Mouse (Mus musculus) heart, embryonic 14.5 days (tissue): ENCODE measurements around the gene Pnpla2. TPM values are rescaled to one million over a fixed set of nuclear protein-coding genes. Genes with fewer than 3 reads are reported as not detected.

Experiments
- ATAC-seq: fragments of 200-750 bp; cut with Nextera tagmentation; 2 replicates; pipeline ENCODE4 v1.8.0; 2017; ENCODE audit warnings: low read depth, moderate TSS enrichment; ENCODE audit not compliant: insufficient number of reproducible peaks, insufficient read depth, low FRiP score
- H3K27ac ChIP-seq, 2 experiments: fragments of 200-500 bp in 1 of 2; fragments of 300-500 bp in 1 of 2; sonication (generic) in 1 of 2; replicated peaks in 1 of 2; 2 replicates each; pipeline ENCODE4 v1.5.1; 2012 to 2014; ENCODE audit warnings: low read depth in 2 of 2, low read length in 2 of 2, control low read depth in 1 of 2, mild to moderate bottlenecking in 1 of 2, mixed read lengths in 1 of 2; ENCODE audit not compliant: control insufficient read depth in 1 of 2, insufficient read depth in 1 of 2
- H3K27me3 ChIP-seq: fragments of 300-500 bp; sonication (generic); 2 replicates; pipeline ENCODE4 v1.6.1; 2014; ENCODE audit warnings: mild to moderate bottlenecking, low read length, control low read depth; ENCODE audit not compliant: control insufficient read depth, insufficient read depth
- H3K36me3 ChIP-seq: fragments of 300-500 bp; sonication (generic); 2 replicates; pipeline ENCODE4 v1.6.1; 2014; ENCODE audit warnings: mild to moderate bottlenecking, control low read depth, low read length, mixed read lengths; ENCODE audit not compliant: control insufficient read depth, insufficient read depth
- H3K4me1 ChIP-seq, 2 experiments: fragments of 200-500 bp in 1 of 2; fragments of 300-500 bp in 1 of 2; sonication (generic) in 1 of 2; 2 replicates each; pipeline ENCODE4 v1.6.1; 2012 to 2014; ENCODE audit warnings: low read length in 2 of 2, control low read depth in 1 of 2, mixed read lengths in 1 of 2; ENCODE audit not compliant: control insufficient read depth in 2 of 2, insufficient read depth in 2 of 2
- H3K4me2 ChIP-seq: fragments of 300-500 bp; sonication (generic); 2 replicates; pipeline ENCODE4 v1.6.1; 2014; ENCODE audit warnings: mild to moderate bottlenecking, low read length
- H3K4me3 ChIP-seq, 2 experiments: fragments of 200-500 bp in 1 of 2; fragments of 300-500 bp in 1 of 2; sonication (generic) in 1 of 2; 2 replicates each; pipeline ENCODE4 v1.5.1; 2012 to 2014; ENCODE audit warnings: low read length in 2 of 2, mild to moderate bottlenecking in 2 of 2, control low read depth in 1 of 2, low read depth in 1 of 2, moderate library complexity in 1 of 2; ENCODE audit not compliant: control insufficient read depth in 1 of 2, insufficient read depth in 1 of 2
- H3K9ac ChIP-seq: fragments of 300-500 bp; sonication (generic); 2 replicates; pipeline ENCODE4 v1.6.1; 2014; ENCODE audit warnings: mild to moderate bottlenecking, low read length
- H3K9me3 ChIP-seq: fragments of 300-500 bp; sonication (generic); 2 replicates; pipeline ENCODE4 v1.6.1; 2016; ENCODE audit warnings: low read length, control low read depth; ENCODE audit not compliant: control insufficient read depth
- WGBS: fragments of 180-500 bp; shearing (Covaris S2); extraction: QIAGEN DNeasy Blood & Tissue Kit; methylation state at CpG from one replicate; pipeline ENCODE4 v1.1.7; 2014; 5-methylcytosine and 5-hydroxymethylcytosine counted together
- polyA plus RNA-seq: library from polyadenylated mRNA; unstranded; fragments of >200 nt; fragmentation: Nextera tagmentation; extraction: Ambion mirVana; gene quantifications from 2 replicates; pipeline ENCODE4 v1.2.1, GENCODE M21; 2014

Pnpla2 gene
- polyA plus RNA-seq, 1 experiment from 2014 or later: 49.0 TPM

GRCm38 (mm10) chr7:141506278-141506677, 51.3 kb downstream of the Pnpla2 start:
- 53% methylated on average over 2 of the region's 2 CpGs for WGBS
- Histone ChIP-seq H3K4me2 (no peak overlapping the region), H3K36me3 (peaks cover 6% of the 10 kb centered on the region; the same call in 1 of the 2 replicates), H3K9ac (no peak overlapping the region), H3K27me3 (no peaks in the 10 kb centered on the region), H3K4me1 (peaks cover 12 to 21% of the 10 kb centered on the region in 2 experiments), H3K4me3 (no peak overlapping the region), H3K27ac (no peak overlapping the region), H3K9me3 (no peaks in the 10 kb centered on the region)
- ATAC-seq: no peak

- Histone ChIP-seq H3K9me3 (no peaks in the 10 kb centered on the region), H3K4me3 (no peak overlapping the region), H3K27ac (peak overlapping the region; percentile 8 to 57; a peak in 2 of 4 replicates), H3K9ac (peak overlapping the region; percentile 56), H3K4me1 (peaks cover 12 to 21% of the 10 kb centered on the region in 2 experiments), H3K4me2 (no peak overlapping the region), H3K36me3 (peaks cover 6% of the 10 kb centered on the region; the same call in 1 of the 2 replicates), H3K27me3 (no peaks in the 10 kb centered on the region)
- no peak for ATAC-seq
These were observed 53.2 kb downstream of the Pnpla2 start for GRCm38 (mm10) chr7:141508160-141508559.

DNA sequence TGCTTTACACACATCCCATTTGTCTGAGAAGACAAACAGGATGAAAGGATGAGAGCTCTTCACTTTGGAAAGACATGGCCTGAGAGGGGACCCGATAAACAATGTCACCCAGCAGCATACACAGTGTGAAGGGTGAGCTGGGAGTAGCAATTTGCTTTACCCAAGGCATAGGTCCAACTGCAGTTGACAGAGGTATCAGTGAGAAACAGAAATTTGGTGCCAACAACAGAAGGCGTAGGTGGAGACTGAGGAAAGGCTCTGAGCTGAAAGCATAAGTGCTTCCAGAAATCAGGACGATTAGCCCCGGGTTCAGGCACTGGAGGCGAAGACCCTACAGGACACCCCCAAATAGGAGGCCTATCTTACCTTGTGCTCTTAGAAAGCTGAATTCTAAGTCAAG, 55.2 kb downstream of the Pnpla2 start:
- Histone ChIP-seq H3K27ac (peak overlapping the region; percentile 45 to 75; a peak in 3 of 4 replicates), H3K4me1 (peaks cover 12 to 21% of the 10 kb centered on the region in 2 experiments)
- ATAC-seq: no peak

More for the DNA sequence above, 55.2 kb downstream of the Pnpla2 start:
- 0 out of 2 replicates have a peak overlapping the region, but pooled peaks have one; percentile 42 for H3K9ac ChIP-seq
- no peaks in the 10 kb centered on the region for H3K9me3 ChIP-seq
- 84% methylated on average over 5 of the region's 5 CpGs for WGBS
- no peak overlapping the region for H3K4me2 ChIP-seq
- peaks cover 11% of the 10 kb centered on the region for H3K36me3 ChIP-seq
- H3K4me3 ChIP-seq: no peak overlapping the region
- no peaks in the 10 kb centered on the region for H3K27me3 ChIP-seq

Other genes starting within 250 kb of the Pnpla2 start
- gene Lmntd2, start 241.1 kb upstream of the Pnpla2 start, polyA plus RNA-seq: 0.46 and 0.62 TPM in 2 replicates
- gene Rassf7, start 239.3 kb upstream of the Pnpla2 start, polyA plus RNA-seq: 12.1 and 12.4 TPM in 2 replicates
- gene Phrf1, start 226.4 kb upstream of the Pnpla2 start, polyA plus RNA-seq: 41.3 and 44.4 TPM in 2 replicates
- 2.8 and 4.7 TPM in 2 replicates for gene Irf7, start 188.7 kb upstream of the Pnpla2 start, polyA plus RNA-seq
- not detected in 2 replicates for gene Cdhr5, start 178.4 kb upstream of the Pnpla2 start, polyA plus RNA-seq
- 1.6 and 2.3 TPM in 2 replicates for gene Sct, start 176.1 kb upstream of the Pnpla2 start, polyA plus RNA-seq
- not detected in 2 replicates for gene Drd4, start 163.2 kb upstream of the Pnpla2 start, polyA plus RNA-seq
- 36.9 and 42.1 TPM in 2 replicates for gene Deaf1, start 127.5 kb upstream of the Pnpla2 start, polyA plus RNA-seq
- gene Tmem80, start 127.5 kb upstream of the Pnpla2 start, polyA plus RNA-seq: 17.6 and 22.2 TPM in 2 replicates
- 0.76 TPM in 1 of 2 replicates, not detected in the other for gene Eps8l2, start 116.3 kb upstream of the Pnpla2 start, polyA plus RNA-seq
- 216 and 221 TPM in 2 replicates for gene Taldo1, start 63.0 kb upstream of the Pnpla2 start, polyA plus RNA-seq
- 25.6 and 30.2 TPM in 2 replicates for gene Gatd1, start 41.1 kb upstream of the Pnpla2 start, polyA plus RNA-seq
- 1.6 and 2.1 TPM in 2 replicates for gene Cend1, start 25.7 kb upstream of the Pnpla2 start, polyA plus RNA-seq
- 13.0 and 13.3 TPM in 2 replicates for gene Slc25a22, start 17.3 kb upstream of the Pnpla2 start, polyA plus RNA-seq
- gene Pidd1, start 11.2 kb upstream of the Pnpla2 start, polyA plus RNA-seq: 6.1 and 7.1 TPM in 2 replicates
- 874 and 975 TPM in 2 replicates for gene Rplp2, start 7.8 kb upstream of the Pnpla2 start, polyA plus RNA-seq
- gene Cracr2b, start 5.9 kb downstream of the Pnpla2 start, polyA plus RNA-seq: 20.4 and 25.6 TPM in 2 replicates
- 77.5 and 115 TPM in 2 replicates for gene Cd151, start 12.2 kb downstream of the Pnpla2 start, polyA plus RNA-seq
- gene Polr2l, start 19.9 kb downstream of the Pnpla2 start, polyA plus RNA-seq: 73.2 and 78.0 TPM in 2 replicates
- 61.5 and 65.0 TPM in 2 replicates for gene Tspan4, start 20.0 kb downstream of the Pnpla2 start, polyA plus RNA-seq
- 32.5 and 33.3 TPM in 2 replicates for gene Chid1, start 84.7 kb downstream of the Pnpla2 start, polyA plus RNA-seq
- 48.1 and 49.9 TPM in 2 replicates for gene Ap2a2, start 107.0 kb downstream of the Pnpla2 start, polyA plus RNA-seq
- 0.09 and 0.11 TPM in 2 replicates for gene Muc6, start 200.1 kb downstream of the Pnpla2 start, polyA plus RNA-seq
- gene Muc2, start 235.1 kb downstream of the Pnpla2 start, polyA plus RNA-seq: 0.20 and 0.31 TPM in 2 replicates